ENCODE assay signal across 8 mouse cellular contexts in genomic region chr12:69360655-69360996, GRCm38 (mm10). TPM values are rescaled to one million over a fixed set of nuclear protein-coding genes. Genes with fewer than 3 reads are reported as not detected.
DNase-seq lines count a peak whose midpoint lies in the region; ATAC-seq and TF ChIP-seq lines count a peak whose summit lies in the region.

No protein-coding gene starts in this region.

- no peak for ATAC-seq in hindbrain, embryonic 16.5 days
- ATAC-seq in midbrain, embryonic 15.5 days (replicated peaks), result peak; percentile 7

- TF ChIP-seq CTCF in left cerebral cortex, adult 2 months (IDR thresholded peaks at IDR 0.05), result peak; percentile 89

- DNase-seq in hindbrain, embryonic 10.5 days (ENCODE audit: low spot score), result peak; percentile 45
- DNase-seq in CD8-positive naive resting alpha-beta T cell, adult 2 months (ENCODE audit: low read depth in 2 of 2, low spot score in 2 of 2), result peak; percentile 76 to 78
- DNase-seq in c-Kit-positive CD71-positive TER-119-negative erythroid progenitor cells, embryonic 14.5 days (ENCODE audit: low read depth), result peak; percentile 70
- peak; percentile 31 for DNase-seq in gastrocnemius, postnatal 25 days
- peak; percentile 30 to 32 for DNase-seq in left cerebral cortex, adult 2 months (ENCODE audit: extremely low spot score in 1 of 2, low spot score in 2 of 2)
- no peak for DNase-seq in Muller cell, postnatal 12 days (ENCODE audit: inconsistent ontology term)

- intact Hi-C loops in left cerebral cortex, adult 2 months (cut with DNase I), result loop anchor here (2.0 kb wide), 1 partner anchor 322 kb away; no protein-coding TSS in a partner anchor

- H3K4me1 ChIP-seq in hindbrain, embryonic 10.5 days (replicated peaks), result peaks cover 24% of the 10 kb centered on the region; the same call in 1 of the 2 replicates
- H3K4me1 ChIP-seq in hindbrain, embryonic 16.5 days (ENCODE audit: control insufficient read depth, insufficient read depth, low read depth, low read length), result peaks cover 11% of the 10 kb centered on the region
- H3K4me1 ChIP-seq in midbrain, embryonic 15.5 days, result peaks cover 28% of the 10 kb centered on the region

- H3K27ac ChIP-seq in hindbrain, embryonic 10.5 days, result no peak overlapping the region
- no peak overlapping the region for H3K27ac ChIP-seq in hindbrain, embryonic 16.5 days (ENCODE audit: low read depth, low read length)
- no peak overlapping the region for H3K27ac ChIP-seq in left cerebral cortex, adult 2 months
- H3K27ac ChIP-seq in midbrain, embryonic 15.5 days, result no peak overlapping the region

- H3K4me2 ChIP-seq in hindbrain, embryonic 16.5 days (ENCODE audit: low read length), result no peak overlapping the region
- no peak overlapping the region for H3K4me2 ChIP-seq in midbrain, embryonic 15.5 days

- H3K9me3 ChIP-seq in hindbrain, embryonic 10.5 days, result no peaks in the 10 kb centered on the region
- no peaks in the 10 kb centered on the region for H3K9me3 ChIP-seq in hindbrain, embryonic 16.5 days (ENCODE audit: control insufficient read depth, low read length)
- H3K9me3 ChIP-seq in midbrain, embryonic 15.5 days, result no peaks in the 10 kb centered on the region

- H3K36me3 ChIP-seq in hindbrain, embryonic 10.5 days, result no peaks in the 10 kb centered on the region
- H3K36me3 ChIP-seq in hindbrain, embryonic 16.5 days (ENCODE audit: control insufficient read depth, insufficient read depth, low read length), result no peaks in the 10 kb centered on the region
- H3K36me3 ChIP-seq in midbrain, embryonic 15.5 days (replicated peaks), result no peaks in the 10 kb centered on the region

- H3K4me3 ChIP-seq in hindbrain, embryonic 10.5 days, result 0 out of 2 replicates have a peak overlapping the region, but pooled peaks have one; percentile 20
- H3K4me3 ChIP-seq in hindbrain, embryonic 16.5 days (ENCODE audit: low read length), result no peak overlapping the region
- H3K4me3 ChIP-seq in left cerebral cortex, adult 2 months, result no peak overlapping the region
- 0 out of 2 replicates have a peak overlapping the region, but pooled peaks have one; percentile 56 for H3K4me3 ChIP-seq in midbrain, embryonic 15.5 days

- H3K27me3 ChIP-seq in hindbrain, embryonic 10.5 days (ENCODE audit: insufficient read depth, poor library complexity, severe bottlenecking), result no peaks in the 10 kb centered on the region
- no peaks in the 10 kb centered on the region for H3K27me3 ChIP-seq in hindbrain, embryonic 16.5 days (replicated peaks; ENCODE audit: control insufficient read depth, insufficient read depth, low read length)
- no peaks in the 10 kb centered on the region for H3K27me3 ChIP-seq in midbrain, embryonic 15.5 days (replicated peaks)

- H3K9ac ChIP-seq in hindbrain, embryonic 16.5 days (ENCODE audit: low read depth, low read length), result no peak overlapping the region
- H3K9ac ChIP-seq in midbrain, embryonic 15.5 days, result no peak overlapping the region

- 20% methylated on average over 5 of the region's 5 CpGs for WGBS in hindbrain, embryonic 10.5 days
- 15% methylated on average over 5 of the region's 5 CpGs for WGBS in hindbrain, embryonic 16.5 days
- WGBS in midbrain, embryonic 15.5 days, result 15% methylated on average over 5 of the region's 5 CpGs

RNA-seq across cellular contexts. Expression of gene Nemf, which starts 3.7 kb away (rescaled TPM):
- 69.6 and 91.1 TPM in 2 replicates for polyA plus RNA-seq in hindbrain, embryonic 10.5 days (2016; fragmentation: Nextera tagmentation; extraction: Ambion mirVana)
- polyA plus RNA-seq in hindbrain, embryonic 16.5 days (2015; fragmentation: Nextera tagmentation; extraction: Ambion mirVana), result 82.4 and 85.0 TPM in 2 replicates
- 10 to 100 TPM; 17.1 to 20.8 TPM for total RNA-seq in gastrocnemius, postnatal 25 days (2021)
- 10 to 100 TPM; 46.3 to 53.7 TPM for total RNA-seq in left cerebral cortex, adult 2 months (2021)
- 87.0 and 93.6 TPM in 2 replicates for polyA plus RNA-seq in midbrain, embryonic 15.5 days (2015; fragmentation: Nextera tagmentation; extraction: Ambion mirVana)

RNA-seq across cellular contexts. Expression of gene Arf6, which starts 11.3 kb away (rescaled TPM):
- 35.9 and 42.4 TPM in 2 replicates for polyA plus RNA-seq in hindbrain, embryonic 10.5 days (2016; fragmentation: Nextera tagmentation; extraction: Ambion mirVana)
- 20.7 and 21.8 TPM in 2 replicates for polyA plus RNA-seq in hindbrain, embryonic 16.5 days (2015; fragmentation: Nextera tagmentation; extraction: Ambion mirVana)
- 10 to 100 TPM; 20.1 to 23.5 TPM for total RNA-seq in gastrocnemius, postnatal 25 days (2021)
- total RNA-seq in left cerebral cortex, adult 2 months (2021), result 10 to 100 TPM; 56.8 to 58.9 TPM
- 25.9 and 27.3 TPM in 2 replicates for polyA plus RNA-seq in midbrain, embryonic 15.5 days (2015; fragmentation: Nextera tagmentation; extraction: Ambion mirVana)

RNA-seq across cellular contexts. Expression of gene Gm9887, which starts 11.6 kb away (rescaled TPM):
- 0.96 and 1.9 TPM in 2 replicates for polyA plus RNA-seq in hindbrain, embryonic 10.5 days (2016; fragmentation: Nextera tagmentation; extraction: Ambion mirVana)
- polyA plus RNA-seq in hindbrain, embryonic 16.5 days (2015; fragmentation: Nextera tagmentation; extraction: Ambion mirVana), result 0.56 and 0.66 TPM in 2 replicates
- not detected for total RNA-seq in gastrocnemius, postnatal 25 days (2021)
- total RNA-seq in left cerebral cortex, adult 2 months (2021), result 1 to 10 TPM; 1.2 TPM
- polyA plus RNA-seq in midbrain, embryonic 15.5 days (2015; fragmentation: Nextera tagmentation; extraction: Ambion mirVana), result 0.63 and 1.0 TPM in 2 replicates

Comparison
In these comparisons a context has a peak if more than half of its experiments do, and no peak if none do; other contexts are left out.
1. H3K4me3 ChIP-seq: peak in hindbrain, embryonic 10.5 days (single experiment) and midbrain, embryonic 15.5 days (single experiment); none in hindbrain, embryonic 16.5 days (single experiment) and left cerebral cortex, adult 2 months (single experiment).